Mouse (Mus musculus) heart, embryonic 13.5 days (tissue): Measurements from ENCODE around the gene Cenpp. TPM values are rescaled to one million over a fixed set of nuclear protein-coding genes. Genes with fewer than 3 reads are reported as not detected.

Experiments
- ATAC-seq: fragments of 200-750 bp; cut with Nextera tagmentation; 2 replicates; pipeline ENCODE4 v1.8.0; 2017; ENCODE audit warnings: moderate TSS enrichment; ENCODE audit not compliant: insufficient number of reproducible peaks, low FRiP score, low TSS enrichment; ENCODE audit errors: extremely low read depth
- H3K27ac ChIP-seq: fragments of 300-500 bp; sonication (generic); replicated peaks from 2 replicates; pipeline ENCODE4 v1.5.1; 2015; ENCODE audit warnings: moderate library complexity, mild to moderate bottlenecking, inconsistent platforms
- H3K27me3 ChIP-seq: fragments of 300-500 bp; sonication (generic); replicated peaks from 2 replicates; pipeline ENCODE4 v1.6.1; 2015; ENCODE audit warnings: mild to moderate bottlenecking, inconsistent platforms
- H3K36me3 ChIP-seq: fragments of 300-500 bp; sonication (generic); 2 replicates; pipeline ENCODE4 v1.6.1; 2015; ENCODE audit warnings: mild to moderate bottlenecking, inconsistent platforms
- H3K4me1 ChIP-seq: fragments of 300-500 bp; sonication (generic); 2 replicates; pipeline ENCODE4 v1.6.1; 2015; ENCODE audit warnings: inconsistent platforms
- H3K4me2 ChIP-seq: fragments of 300-500 bp; sonication (generic); 2 replicates; pipeline ENCODE4 v1.6.1; 2015; ENCODE audit warnings: inconsistent platforms, mild to moderate bottlenecking, moderate library complexity
- H3K4me3 ChIP-seq: fragments of 300-500 bp; sonication (generic); 2 replicates; pipeline ENCODE4 v1.5.1; 2015; ENCODE audit warnings: moderate library complexity, mild to moderate bottlenecking, inconsistent platforms
- H3K9ac ChIP-seq: fragments of 300-500 bp; sonication (generic); 2 replicates; pipeline ENCODE4 v1.6.1; 2015; ENCODE audit warnings: inconsistent platforms, mild to moderate bottlenecking, moderate library complexity
- H3K9me3 ChIP-seq: fragments of 300-500 bp; sonication (generic); 2 replicates; pipeline ENCODE4 v1.6.1; 2016; ENCODE audit warnings: inconsistent platforms
- WGBS: fragments of 180-500 bp; shearing (Covaris S2); methylation state at CpG from one replicate; pipeline ENCODE4 v1.1.7; 2015; ENCODE audit warnings: mixed read lengths; 5-methylcytosine and 5-hydroxymethylcytosine counted together
- polyA plus RNA-seq: library from polyadenylated mRNA; unstranded; fragments of >200 nt; fragmentation: Nextera tagmentation; extraction: Ambion mirVana; gene quantifications from 2 replicates; pipeline ENCODE4 v1.2.1, GENCODE M21; 2015

Gene Cenpp
- polyA plus RNA-seq, 1 experiment from 2014 or later = 23.0 TPM

DNA sequence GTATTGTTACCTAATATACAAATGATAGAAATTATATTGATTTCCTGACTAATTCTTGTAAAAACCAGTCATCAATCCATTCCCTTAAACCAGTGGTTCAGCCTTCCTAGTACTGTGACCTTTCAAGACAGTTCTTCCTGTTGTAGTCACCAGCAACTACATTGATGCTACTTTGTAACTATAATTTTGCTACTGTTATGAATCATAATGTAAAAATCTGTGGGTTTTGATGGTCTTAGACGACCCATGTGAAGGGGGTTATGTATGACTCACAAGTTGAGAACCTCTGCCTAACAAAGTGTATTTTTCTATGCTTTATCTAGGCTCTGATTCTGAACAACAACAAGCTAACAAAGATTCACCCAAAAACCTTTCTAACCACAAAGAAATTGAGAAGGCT is 95.7 kb downstream of the Cenpp start:
- no peak for ATAC-seq
- H3K4me1 ChIP-seq = no peaks in the 10 kb centered on the region
- WGBS = 76% methylated on average over 1 of the region's 1 CpGs

DNA sequence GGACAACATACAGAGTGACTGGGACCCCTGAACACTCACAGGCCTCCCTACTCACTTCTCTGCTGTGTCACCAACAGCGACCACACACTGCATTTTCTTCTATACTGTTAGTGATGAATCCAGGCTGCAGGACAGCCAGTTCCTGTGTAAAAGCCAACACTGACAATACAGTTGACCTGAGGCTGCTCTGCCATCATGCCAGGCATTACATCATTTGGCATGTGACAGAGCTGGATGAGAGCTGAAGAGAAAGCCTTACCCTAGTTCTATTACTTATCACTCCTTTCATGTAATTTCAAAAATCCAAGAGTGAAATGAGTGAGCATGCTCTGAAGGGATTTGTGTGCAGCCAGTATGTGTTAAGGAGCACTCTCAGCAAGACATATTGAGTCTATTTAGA is 96.4 kb downstream of the Cenpp start:
- no peaks in the 10 kb centered on the region for H3K9me3 ChIP-seq
- ATAC-seq = no peak
- 81% methylated on average over 1 of the region's 1 CpGs for WGBS

More for the DNA sequence above, 95.7 kb downstream of the Cenpp start:
- no peak overlapping the region for H3K4me2 ChIP-seq
- H3K4me3 ChIP-seq = no peak overlapping the region
- no peaks in the 10 kb centered on the region for H3K9me3 ChIP-seq
- no peaks in the 10 kb centered on the region for H3K36me3 ChIP-seq
- H3K27me3 ChIP-seq = no peaks in the 10 kb centered on the region
- H3K27ac ChIP-seq = no peak overlapping the region
- no peak overlapping the region for H3K9ac ChIP-seq

GRCm38 (mm10) chr13:49554519-49554918 is 98.1 kb downstream of the Cenpp start:
- Histone ChIP-seq H3K27me3 (no peaks in the 10 kb centered on the region), H3K4me3 (no peak overlapping the region), H3K36me3 (no peaks in the 10 kb centered on the region), H3K9me3 (no peaks in the 10 kb centered on the region), H3K4me1 (no peaks in the 10 kb centered on the region), H3K4me2 (no peak overlapping the region), H3K27ac (no peak overlapping the region), H3K9ac (no peak overlapping the region)
- WGBS = 71% methylated on average over 5 of the region's 5 CpGs
- ATAC-seq = no peak

More for the DNA sequence above, 96.4 kb downstream of the Cenpp start:
- no peak overlapping the region for H3K4me3 ChIP-seq
- H3K9ac ChIP-seq = no peak overlapping the region
- H3K27me3 ChIP-seq = no peaks in the 10 kb centered on the region
- no peak overlapping the region for H3K27ac ChIP-seq
- no peaks in the 10 kb centered on the region for H3K4me1 ChIP-seq
- H3K4me2 ChIP-seq = no peak overlapping the region
- no peaks in the 10 kb centered on the region for H3K36me3 ChIP-seq

DNA sequence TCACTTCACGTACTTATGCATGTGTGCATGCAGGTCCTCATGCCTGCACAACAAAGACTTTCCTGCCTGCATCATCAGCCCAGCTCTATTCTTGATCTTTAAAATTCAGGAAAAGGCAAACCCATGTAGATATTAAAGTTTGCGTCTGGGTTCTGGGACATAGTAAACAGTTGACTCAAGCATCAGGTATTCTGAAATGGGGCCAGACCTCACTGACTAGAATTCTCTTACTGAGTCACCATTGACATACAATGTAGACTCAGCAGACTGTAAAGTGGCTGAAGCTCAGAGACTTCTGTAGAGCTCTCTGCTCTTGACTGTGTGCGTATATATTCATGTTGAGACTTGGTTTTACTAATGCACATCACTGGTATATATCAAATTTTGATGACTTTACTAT is 103.0 kb downstream of the Cenpp start:
- Histone ChIP-seq H3K36me3 (no peaks in the 10 kb centered on the region), H3K4me3 (no peak overlapping the region), H3K4me1 (peaks cover 11% of the 10 kb centered on the region), H3K9me3 (no peaks in the 10 kb centered on the region), H3K27ac (no peak overlapping the region), H3K27me3 (no peaks in the 10 kb centered on the region), H3K4me2 (no peak overlapping the region), H3K9ac (no peak overlapping the region)
- ATAC-seq = no peak
- 94% methylated on average over 3 of the region's 3 CpGs for WGBS

DNA sequence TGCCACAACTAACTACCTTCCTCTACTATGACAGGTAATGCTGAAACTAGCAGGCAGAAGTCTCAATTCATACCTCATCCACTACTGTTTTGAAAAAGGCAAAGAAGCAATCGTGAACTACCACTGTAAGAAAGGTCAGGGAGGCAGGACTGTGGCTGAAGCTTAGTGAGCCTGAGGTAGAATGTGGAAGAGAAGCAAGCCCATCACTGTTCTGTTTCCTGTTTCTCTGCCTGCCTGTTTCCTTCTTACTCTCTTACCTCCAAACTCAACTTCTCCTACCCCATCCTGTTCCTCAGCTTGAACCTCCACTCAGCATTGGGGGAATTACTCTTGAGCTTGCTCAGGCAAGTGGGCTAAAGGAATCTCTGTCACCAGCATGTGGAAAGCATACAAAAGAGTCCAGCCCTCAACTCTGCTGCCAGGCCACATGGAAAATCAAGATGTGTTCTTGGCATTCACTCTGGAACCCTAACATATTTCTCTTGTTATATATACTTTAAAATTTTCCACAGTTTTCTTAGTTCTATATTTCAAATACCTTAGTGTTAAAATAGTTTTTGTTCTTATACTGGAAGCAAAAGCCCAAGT is 104.9 kb downstream of the Cenpp start:
- no peak overlapping the region for H3K27ac ChIP-seq
- WGBS = 71% methylated on average over 1 of the region's 1 CpGs
- H3K9ac ChIP-seq = no peak overlapping the region

DNA sequence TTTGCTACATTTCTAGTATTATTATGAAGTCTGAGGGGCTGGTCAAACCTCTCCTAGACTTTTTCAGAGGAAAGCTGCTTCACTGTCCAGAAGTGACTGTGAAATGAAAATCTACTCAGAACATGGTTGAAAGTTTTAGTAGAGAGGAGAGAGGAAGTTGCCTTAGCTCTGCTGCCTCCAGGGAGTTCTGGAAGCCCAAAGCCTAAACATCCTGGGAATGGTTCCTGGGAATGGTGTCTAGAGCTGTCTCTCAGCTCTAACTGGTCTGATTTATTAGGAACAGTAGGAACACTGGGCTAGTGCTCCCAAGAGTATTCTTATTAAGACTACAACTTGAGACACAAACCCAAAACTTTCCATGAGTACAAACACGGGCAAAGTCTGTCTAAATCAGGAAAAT is 106.1 kb downstream of the Cenpp start:
- Histone ChIP-seq H3K4me2 (no peak overlapping the region), H3K36me3 (no peaks in the 10 kb centered on the region), H3K27me3 (no peaks in the 10 kb centered on the region), H3K9ac (no peak overlapping the region), H3K27ac (peak overlapping the region; percentile 72), H3K4me3 (no peak overlapping the region), H3K4me1 (peaks cover 16% of the 10 kb centered on the region), H3K9me3 (no peaks in the 10 kb centered on the region)
- no peak for ATAC-seq
- WGBS = 83% methylated on average over 1 of the region's 1 CpGs

More for the DNA sequence above, 104.9 kb downstream of the Cenpp start:
- Histone ChIP-seq H3K4me2 (no peak overlapping the region), H3K9me3 (no peaks in the 10 kb centered on the region), H3K36me3 (no peaks in the 10 kb centered on the region), H3K4me1 (peaks cover 15% of the 10 kb centered on the region), H3K27me3 (no peaks in the 10 kb centered on the region), H3K4me3 (no peak overlapping the region)
- no peak for ATAC-seq

- Histone ChIP-seq H3K9ac (0 out of 2 replicates have a peak overlapping the region, but pooled peaks have one; percentile 54), H3K9me3 (no peaks in the 10 kb centered on the region), H3K4me3 (no peak overlapping the region), H3K4me2 (peak overlapping the region; percentile 9; the same call in 1 of the 2 replicates), H3K36me3 (no peaks in the 10 kb centered on the region), H3K4me1 (peaks cover 16% of the 10 kb centered on the region), H3K27me3 (no peaks in the 10 kb centered on the region), H3K27ac (peak overlapping the region; percentile 72)
- ATAC-seq = peak; percentile 25; the same call in 1 of the 2 replicates
- 29% methylated on average over 3 of the region's 3 CpGs for WGBS
These were observed 106.9 kb downstream of the Cenpp start for GRCm38 (mm10) chr13:49545646-49546045.

GRCm38 (mm10) chr13:49544279-49544678 is 108.3 kb downstream of the Cenpp start, which contains the start of gene Aspn:
Aspn (plus strand) TSS chr13:49544443.
- WGBS = 50% methylated on average over 3 of the region's 3 CpGs
- Histone ChIP-seq H3K9ac (no peak within 1 kb of the TSS), H3K27ac (peak within 1 kb of the TSS; percentile 72), H3K36me3 (no peaks in the 10 kb centered on the region), H3K4me1 (peaks cover 16% of the 10 kb centered on the region), H3K4me2 (no peak within 1 kb of the TSS), H3K9me3 (no peaks in the 10 kb centered on the region), H3K27me3 (no peaks in the 10 kb centered on the region), H3K4me3 (no peak within 1 kb of the TSS)
- no peak for ATAC-seq

DNA sequence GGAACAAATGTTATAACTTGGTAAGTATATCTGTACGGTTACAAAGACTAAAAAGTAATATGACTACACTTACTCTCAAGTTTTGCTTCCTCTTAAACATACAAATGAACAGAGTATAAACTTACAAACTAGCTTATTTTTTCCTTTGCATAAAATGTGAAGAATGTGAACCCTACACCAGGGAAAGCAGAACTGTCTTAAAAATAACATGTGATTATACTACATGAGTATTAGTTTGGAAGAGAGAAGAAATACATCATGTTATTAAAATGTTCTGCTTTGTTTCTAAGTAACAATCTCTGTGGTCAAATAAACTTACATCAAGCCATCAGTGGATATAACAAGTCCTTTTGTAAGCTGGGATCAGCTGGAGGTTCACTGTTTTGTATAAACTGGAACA is 113.9 kb downstream of the Cenpp start:
- Histone ChIP-seq H3K4me3 (no peak overlapping the region), H3K9ac (no peak overlapping the region), H3K4me1 (peaks cover 3% of the 10 kb centered on the region; the same call in 1 of the 2 replicates), H3K27ac (no peak overlapping the region), H3K27me3 (no peaks in the 10 kb centered on the region), H3K36me3 (no peaks in the 10 kb centered on the region), H3K4me2 (no peak overlapping the region), H3K9me3 (no peaks in the 10 kb centered on the region)
- no peak for ATAC-seq
- WGBS = 82% methylated on average over 1 of the region's 1 CpGs

DNA sequence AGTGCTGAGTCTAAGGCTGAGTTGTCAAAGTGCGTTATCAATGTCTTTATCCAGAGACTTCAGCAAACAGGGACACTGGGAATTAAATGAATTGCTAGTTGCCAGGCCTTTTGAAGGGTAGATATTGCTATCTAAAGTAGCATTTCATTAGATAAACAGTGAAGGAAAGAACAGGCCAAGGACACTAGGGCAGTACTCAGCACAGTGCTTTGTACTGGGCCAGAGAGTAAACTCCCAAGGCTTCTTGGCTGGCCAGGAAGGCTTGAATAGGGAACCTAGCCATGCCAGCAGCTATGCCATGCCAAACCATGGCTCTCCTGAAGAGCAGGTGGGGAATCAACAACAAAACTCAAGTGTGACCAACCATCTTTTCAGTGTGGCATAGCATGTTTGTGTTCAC is 115.6 kb downstream of the Cenpp start:
- no peaks in the 10 kb centered on the region for H3K36me3 ChIP-seq
- no peaks in the 10 kb centered on the region for H3K9me3 ChIP-seq
- no peak overlapping the region for H3K27ac ChIP-seq
- WGBS = 98% methylated on average over 1 of the region's 1 CpGs
- H3K4me2 ChIP-seq = no peak overlapping the region
- H3K9ac ChIP-seq = no peak overlapping the region
- no peak overlapping the region for H3K4me3 ChIP-seq
- H3K4me1 ChIP-seq = peaks cover 4% of the 10 kb centered on the region
- H3K27me3 ChIP-seq = no peaks in the 10 kb centered on the region
- no peak for ATAC-seq

DNA sequence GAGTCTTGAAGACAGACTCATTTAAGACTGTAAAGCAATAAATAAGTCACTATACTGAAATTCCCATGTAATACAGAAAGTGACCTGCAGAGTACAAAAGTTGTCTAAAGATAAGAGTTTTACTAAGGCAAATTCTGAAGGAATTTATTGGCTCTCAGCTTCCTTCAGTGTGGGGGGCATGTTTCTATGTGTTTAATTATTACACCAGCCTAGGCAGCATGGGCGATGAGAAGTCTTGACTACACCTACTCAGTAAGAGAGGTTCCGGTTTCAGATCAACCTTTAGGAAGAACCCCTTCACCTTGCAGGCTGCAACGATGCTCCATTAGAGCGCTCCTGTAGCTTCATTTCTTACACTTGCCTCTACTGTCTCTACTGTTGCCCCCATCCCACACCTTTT is 121.9 kb downstream of the Cenpp start:
- Histone ChIP-seq H3K4me3 (no peak overlapping the region), H3K27me3 (no peaks in the 10 kb centered on the region), H3K4me2 (no peak overlapping the region), H3K4me1 (peaks cover 4% of the 10 kb centered on the region), H3K27ac (no peak overlapping the region), H3K9ac (no peak overlapping the region), H3K9me3 (no peaks in the 10 kb centered on the region), H3K36me3 (no peaks in the 10 kb centered on the region)
- no peak for ATAC-seq
- 95% methylated on average over 4 of the region's 4 CpGs for WGBS

DNA sequence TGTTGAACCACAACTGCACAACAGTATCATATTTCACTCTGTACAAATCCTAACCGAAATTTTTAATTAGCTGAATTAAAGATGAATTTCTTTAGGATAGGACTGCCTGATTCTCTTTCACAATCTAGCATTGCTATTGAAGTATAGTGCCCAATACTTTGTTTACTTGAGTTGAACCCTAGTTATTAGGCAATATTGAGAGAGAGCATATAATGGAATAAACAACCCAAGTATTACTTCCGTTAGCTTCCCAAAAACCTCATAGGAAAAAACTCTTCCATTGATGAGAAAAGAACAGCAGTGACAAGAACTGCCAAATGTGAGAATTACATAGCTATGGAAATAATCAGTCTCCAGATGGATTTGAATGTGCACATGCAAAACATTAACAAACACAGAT is 126.3 kb downstream of the Cenpp start:
- H3K4me3 ChIP-seq = no peak overlapping the region
- no peak overlapping the region for H3K4me2 ChIP-seq
- H3K9ac ChIP-seq = no peak overlapping the region
- no peaks in the 10 kb centered on the region for H3K36me3 ChIP-seq
- H3K4me1 ChIP-seq = no peaks in the 10 kb centered on the region
- no peaks in the 10 kb centered on the region for H3K9me3 ChIP-seq
- WGBS = 80% methylated on average over 2 of the region's 2 CpGs
- H3K27ac ChIP-seq = no peak overlapping the region
- no peak for ATAC-seq
- no peaks in the 10 kb centered on the region for H3K27me3 ChIP-seq
